Mouse (Mus musculus) MEL (cell line): Measurements from ENCODE around the gene Slc16a3. TPM values are rescaled to one million over a fixed set of nuclear protein-coding genes. Genes with fewer than 3 reads are reported as not detected.

ENCODE experiments used
- DNase-seq: peaks from one replicate; pipeline ENCODE4 v3.0.0; 2011; ENCODE audit warnings: low read depth, low spot score
- H3K27ac ChIP-seq: 2 replicates; pipeline ENCODE4 v1.5.1; 2012; ENCODE audit warnings: low read depth, mild to moderate bottlenecking, control low read depth, low read length, moderate library complexity; ENCODE audit not compliant: control insufficient read depth
- H3K27me3 ChIP-seq, 2 experiments: fragments of 150-350 bp in 1 of 2; sonication (generic) in 1 of 2; 2 replicates each; pipeline ENCODE4 v1.6.1; 2012; ENCODE audit warnings: low read length in 2 of 2, mild to moderate bottlenecking in 2 of 2, improper control_type of control experiment in 1 of 2, moderate library complexity in 1 of 2; ENCODE audit not compliant: insufficient read depth in 2 of 2, control insufficient read depth in 1 of 2
- H3K36me3 ChIP-seq, 2 experiments: 2 replicates each; pipeline ENCODE4 v1.6.1; 2012 to 2014; ENCODE audit warnings: low read length in 2 of 2, improper control_type of control experiment in 1 of 2, inconsistent platforms in 1 of 2, mild to moderate bottlenecking in 1 of 2; ENCODE audit not compliant: insufficient read depth in 2 of 2, control insufficient read depth in 1 of 2
- H3K4me1 ChIP-seq, 2 experiments: fragments of 150-350 bp in 1 of 2; sonication (generic) in 1 of 2; 2 replicates each; pipeline ENCODE4 v1.6.1; 2012; ENCODE audit warnings: low read length in 2 of 2, improper control_type of control experiment in 1 of 2, mild to moderate bottlenecking in 1 of 2; ENCODE audit not compliant: insufficient read depth in 2 of 2, control insufficient read depth in 1 of 2
- H3K4me3 ChIP-seq, 2 experiments: fragments of 150-350 bp in 1 of 2; sonication (generic) in 1 of 2; 2 replicates each; pipeline ENCODE4 v1.5.1; 2012; ENCODE audit warnings: low read depth in 2 of 2, low read length in 2 of 2, mild to moderate bottlenecking in 2 of 2, moderate library complexity in 2 of 2, control low read depth in 1 of 2, improper control_type of control experiment in 1 of 2; ENCODE audit not compliant: control insufficient read depth in 1 of 2, insufficient read depth in 1 of 2
- H3K79me2 ChIP-seq: 2 replicates; pipeline ENCODE4 v1.6.1; 2012; ENCODE audit warnings: mild to moderate bottlenecking, low read length, moderate library complexity; ENCODE audit not compliant: control insufficient read depth, poor library complexity, insufficient read depth
- H3K9ac ChIP-seq: 2 replicates; pipeline ENCODE4 v1.6.1; 2012; ENCODE audit warnings: low read depth, mild to moderate bottlenecking, control low read depth, low read length, moderate library complexity; ENCODE audit not compliant: control insufficient read depth, poor library complexity, severe bottlenecking
- H3K9me3 ChIP-seq: fragments of 150-350 bp; sonication (generic); replicated peaks from 2 replicates; pipeline ENCODE4 v1.6.1; 2012; ENCODE audit warnings: mild to moderate bottlenecking, low read length, improper control_type of control experiment, moderate library complexity; ENCODE audit not compliant: insufficient read depth
- BHLHE40 ChIP-seq: IDR thresholded peaks from 2 replicates; pipeline ENCODE4 v1.6.1; 2012; ENCODE audit warnings: low read depth, mild to moderate bottlenecking, inconsistent platforms, low read length, improper control_type of control experiment, borderline replicate concordance
- E2F4 ChIP-seq: IDR thresholded peaks from 2 replicates; pipeline ENCODE4 v1.6.1; 2011; ENCODE audit warnings: low read depth, low read length, improper control_type of control experiment, borderline replicate concordance
- ELF1 ChIP-seq: IDR thresholded peaks from 2 replicates; pipeline ENCODE4 v1.6.1; 2014; ENCODE audit warnings: low read depth, mild to moderate bottlenecking, inconsistent platforms, low read length, improper control_type of control experiment, moderate library complexity
- EP300 ChIP-seq, 2 experiments: IDR thresholded peaks; 2 replicates each; pipeline ENCODE4 v1.6.1; 2011; ENCODE audit warnings: improper control_type of control experiment in 2 of 2, low read length in 2 of 2, low read depth in 1 of 2, mild to moderate bottlenecking in 1 of 2
- ETS1 ChIP-seq: IDR thresholded peaks from 2 replicates; pipeline ENCODE4 v1.6.1; 2012; ENCODE audit warnings: low read depth, mild to moderate bottlenecking, inconsistent platforms, low read length, improper control_type of control experiment, moderate library complexity
- GABPA ChIP-seq: IDR thresholded peaks from 2 replicates; pipeline ENCODE4 v1.6.1; 2012; ENCODE audit warnings: low read depth, mild to moderate bottlenecking, inconsistent platforms, low read length, improper control_type of control experiment, moderate library complexity
- GATA1 ChIP-seq: IDR thresholded peaks from 2 replicates; pipeline ENCODE4 v1.6.1; 2011; ENCODE audit warnings: low read depth, low read length, improper control_type of control experiment
- KAT2A ChIP-seq: conservative IDR thresholded peaks from 2 replicates; pipeline ENCODE4 v1.6.1; 2012; ENCODE audit warnings: low read depth, low read length, improper control_type of control experiment, inconsistent platforms
- MAFK ChIP-seq: IDR thresholded peaks from 2 replicates; pipeline ENCODE4 v1.6.1; 2011; ENCODE audit warnings: low read depth, mild to moderate bottlenecking, low read length, improper control_type of control experiment, borderline replicate concordance
- MAZ ChIP-seq: IDR thresholded peaks from 2 replicates; pipeline ENCODE4 v1.6.1; 2012; ENCODE audit warnings: low read depth, mild to moderate bottlenecking, inconsistent platforms, low read length, improper control_type of control experiment
- MEF2A ChIP-seq: IDR thresholded peaks from 2 replicates; pipeline ENCODE4 v1.6.1; 2014; ENCODE audit warnings: low read depth, mild to moderate bottlenecking, inconsistent platforms, low read length, improper control_type of control experiment; ENCODE audit not compliant: poor library complexity, insufficient replicate concordance, severe bottlenecking; ENCODE audit errors: extremely low read depth
- MXI1 ChIP-seq: IDR thresholded peaks from 2 replicates; pipeline ENCODE4 v1.6.1; 2011; ENCODE audit warnings: mild to moderate bottlenecking, low read depth, low read length, improper control_type of control experiment
- MYB ChIP-seq: IDR thresholded peaks from 2 replicates; pipeline ENCODE4 v1.6.1; 2011; ENCODE audit warnings: mild to moderate bottlenecking, low read depth, low read length, improper control_type of control experiment
- MYC ChIP-seq: IDR thresholded peaks from 2 replicates; pipeline ENCODE4 v1.6.1; 2011; ENCODE audit warnings: low read depth, mild to moderate bottlenecking, low read length, improper control_type of control experiment, moderate library complexity
- NRF1 ChIP-seq: IDR thresholded peaks from 2 replicates; pipeline ENCODE4 v1.6.1; 2014; ENCODE audit warnings: low read depth, mild to moderate bottlenecking, inconsistent platforms, low read length, improper control_type of control experiment, moderate library complexity; ENCODE audit not compliant: poor library complexity, insufficient read depth, severe bottlenecking
- POLR2A ChIP-seq, 2 experiments: IDR thresholded peaks; 2 replicates each; pipeline ENCODE4 v1.6.1; 2011 to 2012; ENCODE audit warnings: low read length in 2 of 2, mild to moderate bottlenecking in 2 of 2, control low read depth in 1 of 2, improper control_type of control experiment in 1 of 2, low read depth in 1 of 2, moderate library complexity in 1 of 2; ENCODE audit not compliant: control insufficient read depth in 1 of 2, insufficient read depth in 1 of 2, poor library complexity in 1 of 2
- POLR2AphosphoS2 ChIP-seq: IDR thresholded peaks from 2 replicates; pipeline ENCODE4 v1.6.1; 2011; ENCODE audit warnings: low read length, improper control_type of control experiment
- POLR2AphosphoS5 ChIP-seq: IDR thresholded peaks from 2 replicates; pipeline ENCODE4 v1.6.1; 2012; ENCODE audit warnings: low read depth, borderline replicate concordance, mild to moderate bottlenecking, inconsistent platforms, low read length, moderate library complexity, mixed read lengths
- RAD21 ChIP-seq: IDR thresholded peaks from 2 replicates; pipeline ENCODE4 v1.6.1; 2011; ENCODE audit warnings: mild to moderate bottlenecking, low read depth, low read length, improper control_type of control experiment
- SIN3A ChIP-seq: IDR thresholded peaks from 2 replicates; pipeline ENCODE4 v1.6.1; 2012; ENCODE audit warnings: low read length, improper control_type of control experiment, inconsistent platforms
- TBP ChIP-seq: IDR thresholded peaks from 2 replicates; pipeline ENCODE4 v1.8.0; 2011; ENCODE audit warnings: low read depth, low read length, improper control_type of control experiment
- UBTF ChIP-seq: IDR thresholded peaks from 2 replicates; pipeline ENCODE4 v1.6.1; 2012; ENCODE audit warnings: low read depth, mild to moderate bottlenecking, inconsistent platforms, low read length, improper control_type of control experiment, moderate library complexity, borderline replicate concordance; ENCODE audit not compliant: insufficient read depth
- USF1 ChIP-seq: IDR thresholded peaks from 2 replicates; pipeline ENCODE4 v1.6.1; 2014; ENCODE audit warnings: low read depth, mild to moderate bottlenecking, inconsistent platforms, low read length, improper control_type of control experiment, moderate library complexity
- USF2 ChIP-seq, 2 experiments: IDR thresholded peaks; 2 replicates each; pipeline ENCODE4 v1.6.1; 2011 to 2012; ENCODE audit warnings: improper control_type of control experiment in 2 of 2, low read length in 2 of 2, borderline replicate concordance in 1 of 2, inconsistent platforms in 1 of 2, low read depth in 1 of 2, mild to moderate bottlenecking in 1 of 2; ENCODE audit not compliant: insufficient read depth in 1 of 2
- ZC3H11A ChIP-seq: IDR thresholded peaks from 2 replicates; pipeline ENCODE4 v1.6.1; 2012; ENCODE audit warnings: low read depth, mild to moderate bottlenecking, inconsistent platforms, low read length, improper control_type of control experiment
- ZMIZ1 ChIP-seq: IDR thresholded peaks from 2 replicates; pipeline ENCODE4 v1.6.1; 2012; ENCODE audit warnings: low read depth, mild to moderate bottlenecking, inconsistent platforms, low read length, improper control_type of control experiment, moderate library complexity
- polyA plus RNA-seq, 2 experiments: library from polyadenylated mRNA; stranded (reverse) in 1 of 2; unstranded in 1 of 2; fragments of >175 nt in 1 of 2; fragments of >200 nt in 1 of 2; gene quantifications; 2 replicates each; pipeline versions ENCODE4 v1.2.1 to v1.2.4; 2012; ENCODE audit warnings: low replicate concordance in 2 of 2, low read depth in 1 of 2; ENCODE audit not compliant: insufficient read length in 2 of 2, insufficient read depth in 1 of 2, missing spikeins in 1 of 2
- total RNA-seq: library from RNA; depleted of rRNA; stranded (reverse); fragments of 300-350 nt; gene quantifications from 2 replicates; pipeline ENCODE4 v1.2.3, GENCODE M21; 2012

Gene Slc16a3
- total and polyA plus RNA-seq, 3 experiments, result 85.7 to 610 (median 570) TPM

DNA sequence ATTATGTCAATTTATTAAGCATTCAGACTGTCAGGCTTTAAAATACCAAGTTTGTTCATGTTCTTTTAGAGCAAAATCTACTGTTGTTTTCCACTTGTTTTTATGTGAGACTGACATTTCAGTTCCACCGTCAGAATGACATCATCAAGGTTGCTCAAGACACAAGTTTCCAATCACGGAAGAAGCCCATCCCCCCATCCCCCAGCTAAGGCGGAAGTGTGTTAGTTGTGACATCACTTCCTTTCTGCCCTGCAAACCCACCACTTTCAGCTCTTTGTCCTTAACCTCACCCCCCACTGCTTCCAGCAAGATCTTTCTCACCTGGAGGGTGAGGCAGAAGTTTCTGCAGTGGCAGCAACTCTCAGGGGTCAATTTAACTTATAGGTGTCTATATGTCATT, 31.8 kb upstream of the Slc16a3 start:
- Histone ChIP-seq H3K4me1 (no peaks in the 10 kb centered on the region), H3K4me3 (no peak overlapping the region), H3K27me3 (no peaks in the 10 kb centered on the region), H3K27ac (no peak overlapping the region), H3K36me3 (peaks cover 0 to 5% of the 10 kb centered on the region in 2 experiments; a peak in 3 of 4 replicates), H3K9me3 (no peaks in the 10 kb centered on the region), H3K79me2 (no peaks in the 10 kb centered on the region), H3K9ac (no peak overlapping the region)
- DNase-seq, result no peak
- TF ChIP-seq KAT2A (no peak), POLR2AphosphoS5 (no peak), USF1 (no peak), MEF2A (no peak), BHLHE40 (no peak), MXI1 (no peak), RAD21 (no peak), SIN3A (no peak), ELF1 (no peak), UBTF (no peak), MAZ (no peak), ZMIZ1 (no peak), POLR2AphosphoS2 (no peak), MYB (no peak)

DNA sequence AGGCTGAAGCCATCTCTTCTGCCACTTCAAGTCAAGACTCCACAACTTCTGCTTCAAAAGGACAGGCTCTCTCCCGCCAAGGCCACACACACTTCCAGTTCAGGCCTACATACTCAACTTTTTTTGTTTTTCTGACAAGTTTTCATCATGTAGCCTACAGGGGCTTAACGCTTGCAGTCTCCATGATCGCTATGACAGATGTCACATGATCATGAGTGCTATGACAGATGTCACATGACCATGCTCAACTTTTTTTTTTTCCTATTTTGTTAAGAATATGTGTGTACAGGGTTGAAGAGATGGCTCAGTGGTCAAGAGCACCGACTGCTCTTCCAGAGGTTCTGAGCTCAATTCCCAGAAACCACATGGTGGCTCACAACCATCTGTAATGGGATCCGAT, 30.5 kb upstream of the Slc16a3 start:
- Histone ChIP-seq H3K9me3 (no peaks in the 10 kb centered on the region), H3K4me3 (no peak overlapping the region), H3K9ac (no peak overlapping the region), H3K27me3 (no peaks in the 10 kb centered on the region), H3K4me1 (no peaks in the 10 kb centered on the region), H3K36me3 (peaks cover 0 to 5% of the 10 kb centered on the region in 2 experiments; a peak in 3 of 4 replicates), H3K27ac (no peak overlapping the region), H3K79me2 (no peaks in the 10 kb centered on the region)
- TF ChIP-seq USF1 (peak; percentile 60), GABPA (no peak), MAZ (no peak)
- DNase-seq, result no peak

GRCm38 (mm10) chr11:120922528-120922927, 25.8 kb upstream of the Slc16a3 start:
- peaks cover 0 to under 1% of the 10 kb centered on the region in 2 experiments; a peak in 1 of 4 replicates for H3K4me1 ChIP-seq

More at GRCm38 (mm10) chr11:120922528-120922927, 25.8 kb upstream of the Slc16a3 start:
- H3K9ac ChIP-seq, result no peak overlapping the region
- H3K27me3 ChIP-seq, result no peaks in the 10 kb centered on the region
- no peak overlapping the region for H3K4me3 ChIP-seq
- TF ChIP-seq NRF1 (no peak), TBP (no peak), RAD21 (no peak), MXI1 (no peak), USF2 (IDR thresholded peaks at IDR 0.05; ENCODE audit: borderline replicate concordance in 1 of 2, insufficient read depth in 1 of 2, low read depth in 1 of 2, low read length in 2 of 2) (no peak), E2F4 (no peak), GABPA (no peak), MYB (no peak), KAT2A (no peak), EP300 (IDR thresholded peaks at IDR 0.05; ENCODE audit: low read depth in 1 of 2, low read length in 2 of 2) (no peak), MAFK (no peak), POLR2A (IDR thresholded peaks at IDR 0.05; ENCODE audit: control insufficient read depth in 1 of 2, insufficient read depth in 1 of 2, low read depth in 1 of 2, low read length in 2 of 2, poor library complexity in 1 of 2) (no peak), ETS1 (no peak), GATA1 (no peak), MYC (no peak), ZC3H11A (no peak)
- no peak overlapping the region for H3K27ac ChIP-seq
- H3K9me3 ChIP-seq, result no peaks in the 10 kb centered on the region
- H3K79me2 ChIP-seq, result no peaks in the 10 kb centered on the region
- peaks cover 0 to 5% of the 10 kb centered on the region in 2 experiments; a peak in 1 of 4 replicates for H3K36me3 ChIP-seq
- no peak for DNase-seq
